Mouse (Mus musculus): ENCODE measurements around the gene Rxfp4. TPM values are rescaled to one million over a fixed set of nuclear protein-coding genes. Genes with fewer than 3 reads are reported as not detected.

The Rxfp4 gene
- polyA plus RNA-seq, 1 experiment from 2014 or later: not detected

DNA sequence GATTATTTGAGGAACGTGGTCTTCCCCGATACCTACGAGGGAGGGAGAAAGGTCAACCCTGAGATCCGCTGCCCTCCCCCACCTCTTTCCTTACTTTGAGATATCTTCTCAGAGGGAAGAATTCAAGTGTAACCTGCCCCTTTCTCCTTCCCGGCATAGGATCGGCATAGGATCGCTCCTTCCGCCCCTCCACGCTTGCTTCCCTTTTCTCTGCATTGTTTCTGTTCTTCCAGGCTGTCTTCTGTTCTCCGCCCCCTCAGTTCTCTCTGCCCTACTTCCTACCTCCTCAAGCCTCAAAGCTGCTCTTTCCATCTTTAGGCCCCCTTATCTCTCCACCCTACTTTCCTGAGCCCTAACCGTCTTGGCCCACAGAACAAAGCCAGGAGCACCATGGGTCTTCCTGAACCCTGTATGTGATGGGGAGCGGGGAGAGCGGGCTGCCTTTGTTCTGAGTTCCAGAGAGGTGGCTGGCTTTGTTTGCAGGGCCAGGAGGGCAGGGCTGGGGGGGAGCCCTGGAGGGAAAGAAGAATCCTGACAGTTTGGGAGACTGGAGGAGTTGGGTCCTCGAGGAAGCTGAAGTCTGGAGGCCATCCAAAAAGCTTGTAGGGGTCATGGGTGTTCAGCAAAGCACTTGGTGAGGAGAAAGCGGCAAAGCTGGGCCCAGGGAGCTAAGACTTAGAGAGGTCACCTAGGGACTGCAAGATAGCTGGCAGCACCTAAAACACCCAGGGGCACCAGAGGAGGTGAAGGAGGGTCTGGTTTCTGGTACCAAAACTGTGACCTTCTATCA lies 29.4 kb downstream of the Rxfp4 start:
- ATAC-seq: 0 out of 2 replicates have a peak, but pooled peaks have one; percentile 0
- Histone ChIP-seq H3K27me3 (replicated peaks) (no peaks in the 10 kb centered on the region), H3K9ac (peak overlapping the region; percentile 95), H3K4me2 (replicated peaks) (peak overlapping the region; percentile 79), H3K4me1 (replicated peaks) (peaks cover 36% of the 10 kb centered on the region), H3K27ac (peak overlapping the region; percentile 95), H3K36me3 (no peaks in the 10 kb centered on the region), H3K4me3 (replicated peaks) (peak overlapping the region; percentile 93), H3K9me3 (no peaks in the 10 kb centered on the region)
- 3% methylated on average over 15 of the region's 15 CpGs for WGBS

- Histone ChIP-seq H3K9ac (peak overlapping the region; percentile 95), H3K27me3 (replicated peaks) (no peaks in the 10 kb centered on the region), H3K4me1 (replicated peaks) (peaks cover 36% of the 10 kb centered on the region), H3K4me3 (replicated peaks) (peak overlapping the region; percentile 93), H3K9me3 (no peaks in the 10 kb centered on the region), H3K27ac (peak overlapping the region; percentile 95), H3K4me2 (replicated peaks) (peak overlapping the region; percentile 79), H3K36me3 (no peaks in the 10 kb centered on the region)
- ATAC-seq: peak; percentile 40; the same call in 1 of the 2 replicates
- 0% methylated on average over 6 of the region's 6 CpGs for WGBS
Observed at GRCm38 (mm10) chr3:88622941-88623345, 30.0 kb downstream of the Rxfp4 start.

DNA sequence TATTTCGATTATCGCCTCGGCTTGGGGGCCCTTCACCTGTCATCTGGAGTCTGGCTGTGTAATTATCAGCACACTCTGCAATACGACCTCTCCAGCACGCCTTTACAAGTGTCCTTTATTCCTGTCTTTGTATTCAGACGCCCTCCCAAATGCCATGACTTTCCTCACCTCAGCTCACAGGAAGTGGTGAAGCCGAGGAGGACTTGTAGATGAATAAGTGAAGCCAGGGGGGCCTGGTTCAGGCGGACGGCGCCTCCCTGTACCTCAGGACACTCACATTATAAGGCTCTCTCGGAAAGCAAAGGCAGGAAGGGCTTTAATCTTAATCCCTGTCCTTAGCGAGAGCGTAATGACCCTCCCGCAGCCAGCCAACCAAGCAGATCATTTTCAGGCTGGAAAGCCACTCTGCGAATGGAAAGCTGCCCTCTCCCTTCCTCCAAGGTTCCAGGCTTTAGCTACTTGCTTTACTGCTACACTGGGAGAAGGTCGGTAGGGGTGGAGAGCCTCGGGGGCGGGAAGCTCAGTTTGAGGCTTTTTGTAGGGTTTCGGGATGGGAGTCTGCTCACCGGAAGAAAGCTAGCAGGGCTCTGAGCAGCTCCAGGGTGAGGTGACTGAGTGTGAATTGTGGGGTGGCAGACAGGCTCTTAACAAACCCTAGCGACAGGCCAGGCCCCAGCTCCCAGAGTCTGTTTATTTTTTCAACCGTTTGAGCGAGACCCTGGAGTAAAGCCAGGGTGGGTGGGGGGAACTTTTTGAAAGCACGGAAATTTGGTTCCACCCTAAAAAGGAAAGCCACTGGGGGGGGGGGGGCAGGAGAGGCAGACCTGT lies 30.6 kb downstream of the Rxfp4 start:
- H3K9ac ChIP-seq: peak overlapping the region; percentile 95
- H3K27me3 ChIP-seq (replicated peaks): no peaks in the 10 kb centered on the region
- ATAC-seq: peak; percentile 2; the same call in 1 of the 2 replicates
- H3K4me1 ChIP-seq (replicated peaks): peaks cover 36% of the 10 kb centered on the region
- WGBS: under 1% methylated on average over 24 of the region's 24 CpGs
- H3K9me3 ChIP-seq: no peaks in the 10 kb centered on the region
- peak overlapping the region; percentile 79 for H3K4me2 ChIP-seq (replicated peaks)
- H3K27ac ChIP-seq: peak overlapping the region; percentile 95
- H3K4me3 ChIP-seq (replicated peaks): peak overlapping the region; percentile 93
- H3K36me3 ChIP-seq: no peaks in the 10 kb centered on the region

GRCm38 (mm10) chr3:88621537-88622112 lies 31.3 kb downstream of the Rxfp4 start:
- Histone ChIP-seq H3K4me1 (replicated peaks) (peaks cover 38% of the 10 kb centered on the region), H3K4me3 (replicated peaks) (peak overlapping the region; percentile 93), H3K4me2 (replicated peaks) (peak overlapping the region; percentile 79), H3K9ac (peak overlapping the region; percentile 95), H3K27me3 (replicated peaks) (no peaks in the 10 kb centered on the region), H3K36me3 (no peaks in the 10 kb centered on the region), H3K27ac (peak overlapping the region; percentile 95), H3K9me3 (no peaks in the 10 kb centered on the region)
- WGBS: under 1% methylated on average over 36 of the region's 36 CpGs
- peak; percentile 34 for ATAC-seq

- Histone ChIP-seq H3K27ac (peak overlapping the region; percentile 95), H3K9me3 (no peaks in the 10 kb centered on the region), H3K9ac (peak overlapping the region; percentile 95), H3K27me3 (replicated peaks) (no peaks in the 10 kb centered on the region), H3K4me2 (replicated peaks) (peak overlapping the region; percentile 79), H3K4me1 (replicated peaks) (peaks cover 37% of the 10 kb centered on the region), H3K36me3 (no peaks in the 10 kb centered on the region), H3K4me3 (replicated peaks) (peak overlapping the region; percentile 93)
- peak; percentile 79 for ATAC-seq
- under 1% methylated on average over 64 of the region's 64 CpGs for WGBS
Observed at GRCm38 (mm10) chr3:88620992-88621536, 31.9 kb downstream of the Rxfp4 start.

DNA sequence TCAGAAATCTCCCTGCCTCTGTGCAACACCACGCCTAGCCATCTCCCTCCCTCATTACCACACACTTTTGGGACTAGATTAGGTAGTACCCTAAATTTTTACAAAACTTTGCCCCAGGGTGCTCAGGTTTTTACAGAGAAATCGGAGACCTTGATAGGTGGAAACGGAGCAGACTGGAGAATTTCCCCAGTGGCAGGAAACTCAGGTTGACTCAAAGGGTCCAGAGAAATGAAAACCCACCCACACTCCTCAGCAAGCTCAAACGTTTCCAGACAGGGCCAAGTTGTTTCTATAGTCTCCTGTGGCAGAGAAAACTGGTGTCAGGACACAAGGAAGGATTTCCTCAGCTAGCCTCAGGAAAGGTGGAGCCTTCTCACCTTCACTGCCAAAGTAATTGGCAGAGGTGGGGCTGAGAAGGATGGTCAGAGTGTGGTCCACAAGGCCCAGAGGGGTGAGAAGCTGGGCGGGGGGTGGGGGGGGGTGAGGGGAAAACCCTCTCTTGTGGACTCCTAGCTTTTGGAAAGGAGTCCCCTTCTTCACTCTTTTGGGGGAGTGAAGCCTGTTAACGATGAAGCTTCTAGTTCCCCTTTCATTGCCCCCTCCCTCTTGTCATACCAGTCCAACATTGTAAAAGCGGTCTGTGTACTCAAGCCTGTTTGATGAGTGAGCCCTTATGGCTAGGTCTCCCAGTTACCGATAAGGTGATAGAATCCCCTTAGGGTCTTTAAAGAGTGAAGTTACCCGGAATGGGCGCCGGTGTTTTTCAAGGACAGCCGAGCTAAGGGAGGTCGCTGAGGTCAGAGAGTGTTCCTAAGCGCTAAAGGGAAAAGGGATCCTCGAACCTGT lies 32.6 kb downstream of the Rxfp4 start:
- 17% methylated on average over 15 of the region's 15 CpGs for WGBS
- Histone ChIP-seq H3K4me3 (replicated peaks) (peak overlapping the region; percentile 93), H3K36me3 (no peaks in the 10 kb centered on the region), H3K9me3 (no peaks in the 10 kb centered on the region), H3K9ac (peak overlapping the region; percentile 95), H3K4me2 (replicated peaks) (peak overlapping the region; percentile 79), H3K4me1 (replicated peaks) (peaks cover 37% of the 10 kb centered on the region), H3K27ac (peak overlapping the region; percentile 95), H3K27me3 (replicated peaks) (no peaks in the 10 kb centered on the region)
- peak; percentile 14; the same call in 1 of the 2 replicates for ATAC-seq

DNA sequence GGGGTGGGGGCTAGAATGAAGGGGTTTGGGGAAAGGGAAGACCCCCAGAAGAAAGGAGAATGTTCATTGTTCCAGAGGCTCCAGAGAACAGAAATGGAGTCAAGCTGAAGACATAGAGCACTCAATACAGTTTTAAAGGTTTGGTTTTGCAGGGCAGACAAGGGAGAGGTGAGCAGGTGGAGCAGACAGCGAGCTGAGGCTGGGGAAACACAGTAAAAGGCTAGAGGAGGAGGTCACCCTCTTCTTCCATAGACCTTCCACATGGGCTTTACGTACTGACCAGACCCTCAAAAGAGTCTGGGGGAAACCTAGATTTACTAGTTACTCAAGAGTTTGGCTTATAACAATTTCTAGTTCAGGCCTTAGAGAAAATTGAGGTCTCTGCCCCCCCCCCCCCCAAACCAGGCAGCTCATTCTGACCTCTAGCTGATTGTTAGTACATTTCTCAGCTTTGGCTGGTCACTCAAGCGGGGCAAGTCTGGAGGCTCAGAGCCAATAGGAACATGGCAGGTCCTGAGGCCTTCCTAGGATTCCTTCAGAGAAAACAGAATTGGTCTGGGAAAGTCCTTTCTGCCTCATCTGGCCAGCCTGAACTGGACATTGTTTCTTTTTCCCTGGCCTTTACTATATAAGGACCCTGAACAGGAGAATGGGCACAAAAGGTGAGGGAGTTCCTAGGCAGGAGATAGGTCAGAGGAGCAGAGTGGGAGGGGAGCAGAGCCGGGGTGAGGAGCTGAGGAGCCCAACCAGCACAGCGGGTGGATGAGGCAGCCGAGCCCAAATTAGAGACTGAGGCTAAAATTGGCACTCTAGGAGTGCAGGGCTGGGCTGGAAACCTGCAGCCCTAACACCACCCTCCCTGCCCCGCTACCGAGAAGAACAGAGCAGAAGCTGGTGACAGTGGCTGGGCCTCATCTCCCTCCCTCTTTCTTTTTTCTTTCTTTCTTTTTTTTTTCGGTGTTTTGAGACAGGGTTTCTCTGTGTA lies 33.5 kb downstream of the Rxfp4 start:
- Histone ChIP-seq H3K4me3 (replicated peaks) (no peak overlapping the region), H3K9ac (no peak overlapping the region), H3K36me3 (no peaks in the 10 kb centered on the region), H3K27ac (no peak overlapping the region), H3K4me2 (replicated peaks) (no peak overlapping the region), H3K4me1 (replicated peaks) (peaks cover 34% of the 10 kb centered on the region), H3K9me3 (no peaks in the 10 kb centered on the region), H3K27me3 (replicated peaks) (no peaks in the 10 kb centered on the region)
- WGBS: 62% methylated on average over 9 of the region's 9 CpGs
- no peak for ATAC-seq

GRCm38 (mm10) chr3:88618074-88618871 lies 34.7 kb downstream of the Rxfp4 start:
- Histone ChIP-seq H3K36me3 (no peaks in the 10 kb centered on the region), H3K9me3 (no peaks in the 10 kb centered on the region), H3K9ac (no peak overlapping the region), H3K27ac (no peak overlapping the region), H3K4me2 (replicated peaks) (no peak overlapping the region), H3K27me3 (replicated peaks) (no peaks in the 10 kb centered on the region), H3K4me3 (replicated peaks) (no peak overlapping the region), H3K4me1 (replicated peaks) (peaks cover 23% of the 10 kb centered on the region)
- 69% methylated on average over 8 of the region's 8 CpGs for WGBS
- ATAC-seq: no peak

DNA sequence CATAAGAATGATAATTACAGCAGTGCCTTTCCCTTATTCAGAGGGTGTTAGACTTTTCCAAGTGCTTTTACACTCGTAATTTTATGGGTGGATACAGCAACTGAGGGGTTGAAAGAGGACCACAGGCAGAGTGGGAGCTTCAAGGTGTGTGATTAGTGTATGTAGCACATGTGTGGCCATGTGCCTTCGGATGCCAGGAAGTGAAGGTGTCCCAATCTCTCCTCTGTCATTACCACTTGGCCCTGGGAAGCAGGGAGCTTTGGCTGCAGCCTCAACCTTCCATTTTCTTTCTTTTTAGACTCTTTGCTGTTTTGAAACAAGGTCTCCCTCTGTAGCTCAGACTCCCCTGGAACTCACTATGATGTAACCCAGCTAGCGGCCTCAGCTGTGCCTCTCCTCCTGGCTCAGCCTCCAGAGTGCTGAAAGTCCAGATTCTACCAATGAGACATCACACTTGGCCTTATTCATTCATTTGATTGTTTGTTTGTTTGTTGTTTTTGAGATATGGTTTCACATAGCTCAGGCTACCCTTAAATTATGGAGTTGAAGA lies 35.9 kb downstream of the Rxfp4 start:
- Histone ChIP-seq H3K9me3 (no peaks in the 10 kb centered on the region), H3K36me3 (no peaks in the 10 kb centered on the region), H3K27me3 (replicated peaks) (no peaks in the 10 kb centered on the region), H3K27ac (no peak overlapping the region), H3K9ac (no peak overlapping the region), H3K4me2 (replicated peaks) (peak overlapping the region; percentile 12; the same call in 1 of the 2 replicates), H3K4me3 (replicated peaks) (no peak overlapping the region), H3K4me1 (replicated peaks) (peaks cover 18% of the 10 kb centered on the region)
- WGBS: 80% methylated on average over 3 of the region's 3 CpGs
- no peak for ATAC-seq
